Mouse (Mus musculus) CD8-positive naive resting alpha-beta T cell, adult 2 months (primary cell): Measurements from ENCODE around the gene R3hdml.
"Not testable (repeated sequence)": the region's sequence is repeated elsewhere in the genome, so short reads cannot be mapped to it uniquely, and the experiment has no call there.

Experiments used
- DNase-seq, 2 experiments: peaks; one replicate each; pipeline ENCODE4 v3.0.0; 2022; ENCODE audit warnings: low read depth in 2 of 2, low spot score in 2 of 2

R3hdml gene

DNA sequence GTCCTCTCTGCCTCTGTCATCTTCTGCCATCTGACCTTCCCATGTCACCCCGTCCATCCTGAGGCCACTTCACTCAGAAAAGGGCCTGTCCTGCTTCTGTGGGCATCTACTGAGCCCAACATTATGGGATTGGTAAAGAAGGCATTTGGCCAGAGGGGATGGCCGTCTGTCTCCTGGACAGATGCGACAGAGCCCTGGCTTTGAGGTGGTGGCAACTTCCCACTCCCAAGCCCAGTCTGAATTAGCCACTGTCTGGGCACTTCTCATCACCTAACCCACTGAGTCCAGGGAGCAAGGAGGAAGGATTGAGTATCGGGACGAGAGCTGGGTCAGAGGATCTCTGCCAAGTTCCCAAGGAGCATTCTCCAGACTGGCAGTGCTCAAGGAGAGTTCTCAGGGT lies at the start of gene R3hdml:
R3hdml (plus strand) TSS at position 301 of the 400 bp plus-strand sequence.
- no peak for DNase-seq

GRCm38 (mm10) chr2:163443543-163443942 lies 48.6 kb upstream of the R3hdml start:
- DNase-seq: no peak

- DNase-seq: no peak
These were observed 48.1 kb upstream of the R3hdml start for GRCm38 (mm10) chr2:163444017-163444416.

- no peak for DNase-seq
These were observed 44.7 kb upstream of the R3hdml start for GRCm38 (mm10) chr2:163447375-163447774.

DNA sequence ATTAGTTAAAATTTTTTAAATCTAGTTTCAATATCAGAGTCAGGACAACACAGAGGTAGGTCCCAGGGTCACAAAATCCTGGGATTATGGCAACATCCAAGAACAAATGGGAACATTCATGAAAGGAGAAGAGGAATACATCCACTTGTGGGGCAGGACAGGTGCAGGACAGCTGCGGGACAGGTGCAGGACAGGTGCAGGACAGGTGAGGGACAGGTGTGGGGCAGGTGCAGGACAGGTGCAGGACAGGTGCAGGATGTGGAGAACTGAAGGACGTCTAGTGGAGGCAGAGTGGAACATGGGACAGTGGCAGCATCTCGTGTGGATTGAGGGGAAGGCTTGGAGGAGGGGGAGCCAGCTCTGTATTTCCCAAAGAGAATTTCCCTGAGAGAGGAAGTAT lies 42.8 kb upstream of the R3hdml start:
- no peak for DNase-seq

- no peak for DNase-seq
These were observed 41.3 kb upstream of the R3hdml start for GRCm38 (mm10) chr2:163450668-163451295.

- DNase-seq: no peak
These were observed 39.4 kb upstream of the R3hdml start for GRCm38 (mm10) chr2:163452738-163453137.

DNA sequence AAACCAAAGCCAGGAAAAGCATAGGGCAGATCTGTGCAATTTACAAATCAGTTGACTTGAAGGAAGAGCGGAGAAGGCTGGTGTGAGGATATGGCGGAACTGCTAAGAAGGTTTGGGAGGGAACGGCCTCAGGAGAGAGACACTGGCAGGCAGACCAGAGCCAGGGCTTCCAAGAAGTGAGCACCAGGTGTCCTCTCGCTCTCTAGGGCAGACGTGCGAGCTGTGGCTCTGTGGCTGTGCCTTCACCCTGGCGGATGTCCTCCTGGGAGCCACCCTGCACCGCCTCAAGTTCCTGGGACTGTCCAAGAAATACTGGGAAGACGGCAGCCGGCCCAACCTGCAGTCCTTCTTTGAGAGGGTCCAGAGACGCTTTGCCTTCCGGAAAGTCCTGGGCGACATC lies 38.7 kb upstream of the R3hdml start:
- no peak for DNase-seq

DNA sequence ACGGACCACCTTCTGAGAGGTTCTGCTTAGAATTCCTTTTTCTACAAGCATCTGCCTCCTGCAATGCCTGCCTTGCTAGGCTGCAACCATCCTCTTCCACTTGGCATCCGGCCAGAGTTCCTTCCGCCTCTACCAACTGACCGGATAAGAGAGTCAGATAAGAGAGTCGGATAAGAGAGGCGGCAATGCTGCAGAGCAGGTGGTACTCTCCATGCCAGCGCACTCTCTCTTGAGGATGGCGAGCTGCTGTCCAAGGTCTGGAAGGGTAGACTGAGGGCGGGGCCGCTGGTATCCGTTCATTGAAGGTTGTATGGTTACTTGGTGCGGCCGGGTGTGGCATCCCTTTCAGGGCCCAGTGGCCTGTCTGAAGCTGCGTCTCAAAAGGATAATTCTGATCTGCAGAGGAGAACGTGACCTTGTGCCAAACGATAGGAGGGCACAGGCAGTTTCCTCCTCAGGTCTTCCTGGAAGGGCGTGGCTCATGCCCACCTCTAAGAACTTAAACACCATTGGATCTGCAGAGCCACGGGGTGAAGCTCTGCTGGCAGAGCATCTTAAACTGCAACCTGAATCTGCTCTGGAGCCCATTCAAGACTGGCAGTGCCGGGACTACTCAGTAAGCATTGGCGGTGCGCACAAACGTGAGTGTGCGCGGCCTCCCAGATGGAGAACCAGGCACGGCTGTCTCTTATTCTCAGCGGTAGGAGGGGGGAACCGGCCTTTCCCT lies 33.4 kb upstream of the R3hdml start:
- DNase-seq: no peak

GRCm38 (mm10) chr2:163459380-163459779 lies 32.7 kb upstream of the R3hdml start:
- no peak for DNase-seq

GRCm38 (mm10) chr2:163460622-163461021 lies 31.5 kb upstream of the R3hdml start:
- DNase-seq: no peak

DNA sequence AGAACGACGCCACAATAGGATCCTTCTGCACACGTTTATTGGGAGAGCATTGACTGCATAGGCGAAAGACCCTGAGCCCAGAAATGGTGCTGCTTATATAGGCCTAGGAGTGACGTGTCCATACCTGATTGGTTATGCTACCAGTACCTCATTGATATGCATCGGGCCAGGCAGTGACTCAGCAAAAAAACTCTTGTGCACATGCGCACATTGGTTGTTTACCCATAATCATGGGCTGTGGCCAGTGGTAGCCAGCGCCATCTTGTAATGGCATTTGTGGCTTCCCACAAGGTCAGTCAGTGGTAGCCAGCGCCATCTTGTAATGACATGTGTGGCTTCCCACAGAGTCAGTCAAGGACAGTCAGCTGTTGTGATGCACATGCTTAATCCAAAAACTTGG lies 30.8 kb upstream of the R3hdml start:
- not testable (repeated sequence) for DNase-seq

GRCm38 (mm10) chr2:163462386-163462785 lies 29.7 kb upstream of the R3hdml start:
- DNase-seq: no peak

DNA sequence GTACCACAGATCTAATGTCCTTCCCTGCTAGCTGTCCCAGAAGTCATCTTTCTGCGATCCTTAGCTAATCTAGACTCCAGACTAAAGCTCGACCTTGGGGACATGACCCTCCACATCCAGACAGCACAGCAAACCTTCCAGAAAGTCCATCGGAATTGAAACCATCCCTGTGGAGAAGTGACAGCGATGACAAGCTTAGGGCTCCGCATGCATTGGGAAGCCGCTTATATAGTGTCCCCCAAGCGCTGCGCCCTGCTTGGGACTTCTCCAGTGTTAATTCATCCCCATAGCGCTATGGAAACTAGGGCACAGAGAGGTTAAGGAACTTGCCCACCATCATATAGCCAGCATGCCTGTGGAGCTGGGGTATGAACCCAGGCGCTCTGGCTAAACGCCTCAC lies 29.3 kb upstream of the R3hdml start:
- DNase-seq: no peak

GRCm38 (mm10) chr2:163463251-163463769 lies 28.8 kb upstream of the R3hdml start:
- no peak for DNase-seq

- no peak for DNase-seq
These were observed 28.1 kb upstream of the R3hdml start for GRCm38 (mm10) chr2:163463998-163464397.

DNA sequence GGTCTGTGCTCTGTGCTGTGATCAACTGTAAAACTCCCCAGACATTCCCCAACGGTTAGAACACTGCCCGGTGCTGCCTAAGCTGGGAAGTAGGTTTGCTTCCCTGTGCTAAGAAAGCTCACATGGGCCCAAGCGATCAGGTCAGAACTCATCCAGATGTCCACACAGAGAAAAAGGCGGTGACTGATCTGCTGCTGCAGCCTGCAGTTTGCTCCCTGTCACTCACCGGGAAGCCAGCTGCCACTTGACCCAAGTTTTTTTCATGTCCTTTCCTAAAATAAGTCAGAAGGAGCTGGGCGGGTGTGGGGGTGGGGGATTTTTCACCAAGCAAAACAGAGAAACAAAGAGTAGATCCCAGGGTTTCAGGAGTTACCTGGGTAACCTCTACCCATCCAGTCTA lies 27.6 kb upstream of the R3hdml start:
- no peak for DNase-seq

- no peak for DNase-seq
These were observed 25.3 kb upstream of the R3hdml start for GRCm38 (mm10) chr2:163466771-163467170.

DNA sequence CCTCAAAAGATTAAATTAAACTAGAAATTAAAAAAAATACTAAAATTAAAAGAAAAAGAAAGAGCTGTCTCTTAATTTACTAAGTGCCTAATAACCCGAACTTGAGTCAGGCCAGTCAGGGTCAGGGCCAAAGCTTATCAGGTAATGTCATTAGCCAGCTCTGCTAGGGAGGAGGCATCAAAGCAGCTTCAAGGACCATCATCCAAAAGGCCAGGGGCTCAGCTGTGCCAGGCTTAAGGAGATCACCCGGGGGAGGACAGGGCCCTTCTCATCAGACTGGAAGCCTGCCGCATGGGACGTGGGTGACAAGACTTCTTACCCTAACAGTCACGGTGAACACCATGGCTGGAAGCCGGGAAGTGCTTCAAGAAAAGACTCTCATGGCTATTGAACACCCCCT lies 24.5 kb upstream of the R3hdml start:
- no peak for DNase-seq

GRCm38 (mm10) chr2:163468866-163469265 lies 23.3 kb upstream of the R3hdml start:
- DNase-seq: no peak

- DNase-seq: no peak
These were observed 22.4 kb upstream of the R3hdml start for GRCm38 (mm10) chr2:163469711-163470110.

GRCm38 (mm10) chr2:163471136-163471535 lies 21.0 kb upstream of the R3hdml start:
- DNase-seq: no peak
